Mouse (Mus musculus): ENCODE results near the gene Aldh3b2.
A peak's percentile ranks its signal among the peaks of the same experiment; 100 is the strongest.

Aldh3b2 gene

DNA sequence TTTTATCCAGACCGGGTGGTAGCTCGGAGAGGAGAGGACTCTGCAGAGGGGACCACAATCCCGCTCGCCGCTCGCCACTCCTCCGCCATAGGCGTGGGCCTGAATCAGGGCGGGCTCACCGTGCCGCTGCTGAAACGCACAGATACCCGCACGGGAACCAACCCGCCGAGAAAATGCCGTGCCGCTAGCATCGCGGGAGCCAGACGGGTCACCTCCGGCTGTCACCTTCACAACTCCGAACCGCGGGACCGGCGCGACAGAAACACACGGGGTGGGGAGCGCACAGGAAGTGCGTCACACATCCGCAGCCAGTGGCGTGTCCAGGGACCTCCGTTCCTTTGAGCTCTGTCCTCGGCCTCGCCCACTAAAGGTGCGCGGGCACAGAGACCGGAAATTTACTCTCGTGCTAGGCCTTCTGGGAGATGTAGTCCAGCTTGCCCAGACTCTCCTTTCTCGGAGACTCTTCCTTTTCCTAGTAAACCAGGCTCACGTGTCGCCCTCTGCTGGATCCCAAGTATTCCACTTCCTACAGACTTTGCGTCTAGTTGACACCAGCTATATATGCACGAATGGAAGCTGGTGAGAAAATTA, 40.4 kb downstream of the Aldh3b2 start, which contains the start of gene Ndufv1:
Ndufv1 (minus strand) TSS at position 375 of the 591 bp plus-strand sequence.
- peak; percentile 100 for DNase-seq (ENCODE audit: low read depth, low spot score)

GRCm38 (mm10) chr19:4013066-4013465, 40.9 kb downstream of the Aldh3b2 start:
- no peak for DNase-seq (ENCODE audit: low read depth, low spot score)

DNA sequence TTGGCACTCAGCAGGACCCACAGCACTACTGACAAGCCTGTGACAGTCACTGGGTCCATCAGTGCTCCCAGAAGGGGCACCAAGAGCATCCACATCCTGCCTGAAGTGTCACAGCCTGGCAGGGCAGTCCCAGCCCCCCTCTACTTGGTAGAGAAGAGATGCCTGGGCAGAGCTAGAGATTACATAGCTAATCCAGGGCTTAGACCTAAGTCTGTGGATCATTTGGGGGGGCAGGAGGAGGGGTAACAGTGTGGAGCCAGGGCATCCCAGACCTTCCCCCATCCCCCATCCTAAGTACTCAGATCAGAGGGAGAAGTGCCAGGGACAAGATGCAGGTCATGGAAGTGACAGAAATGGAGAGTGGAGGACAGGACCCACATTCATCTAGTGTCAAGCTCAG, 42.7 kb downstream of the Aldh3b2 start:
- DNase-seq (ENCODE audit: low read depth, low spot score), result no peak

DNA sequence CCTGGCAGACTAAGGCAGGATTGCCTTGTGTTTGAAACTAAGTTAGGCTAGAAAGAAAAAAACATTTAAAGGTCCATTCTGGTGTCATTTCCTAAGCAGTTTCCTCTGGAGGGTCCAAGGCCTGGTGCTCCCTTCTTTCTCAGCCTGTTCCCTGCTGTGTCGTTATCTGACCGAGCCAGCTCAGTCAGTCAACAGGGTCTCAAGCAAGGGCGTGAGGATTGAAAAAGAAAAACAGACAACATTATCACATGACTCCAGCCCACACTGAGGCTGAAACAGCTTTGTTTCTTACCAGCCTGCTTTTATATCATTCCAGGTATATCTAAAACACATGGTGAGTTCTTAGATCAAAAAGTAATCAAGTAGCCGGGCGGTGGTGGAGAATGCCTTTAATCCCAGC, 43.5 kb downstream of the Aldh3b2 start:
- DNase-seq (ENCODE audit: low read depth, low spot score), result peak; percentile 48

DNA sequence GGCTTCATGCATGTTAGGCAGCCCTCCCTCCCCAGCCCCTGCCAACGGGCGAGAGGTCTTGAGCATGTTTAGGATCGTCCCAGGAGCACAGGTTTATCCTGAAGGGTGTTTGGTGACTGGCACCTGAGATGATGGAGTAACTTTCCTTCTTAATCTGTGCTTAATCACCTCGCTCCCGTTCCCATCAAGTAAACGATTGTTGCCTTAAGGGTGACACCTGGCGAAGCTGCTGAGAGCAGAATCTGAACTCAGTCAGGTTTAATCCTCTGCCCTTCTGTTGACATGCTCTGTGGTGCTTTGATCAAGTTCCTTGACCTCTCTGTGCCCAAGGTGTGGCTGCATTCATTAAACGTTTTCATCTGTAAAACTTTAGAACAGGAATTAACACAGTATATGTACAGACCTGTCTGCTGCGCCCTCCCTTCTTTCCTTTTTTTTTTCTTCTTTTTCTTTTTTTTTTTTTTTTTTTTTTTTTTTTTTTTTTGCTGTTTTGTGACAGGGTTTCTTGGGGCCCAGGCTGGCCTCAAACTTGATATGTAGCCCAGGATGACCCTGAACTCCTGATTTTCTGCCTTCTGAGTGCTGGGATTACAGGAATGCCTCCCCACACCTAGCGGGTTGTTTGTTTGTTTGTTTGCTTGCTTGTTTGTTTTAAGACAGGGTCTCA, 45.9 kb downstream of the Aldh3b2 start:
- DNase-seq (ENCODE audit: low read depth, low spot score), result peak; percentile 27

DNA sequence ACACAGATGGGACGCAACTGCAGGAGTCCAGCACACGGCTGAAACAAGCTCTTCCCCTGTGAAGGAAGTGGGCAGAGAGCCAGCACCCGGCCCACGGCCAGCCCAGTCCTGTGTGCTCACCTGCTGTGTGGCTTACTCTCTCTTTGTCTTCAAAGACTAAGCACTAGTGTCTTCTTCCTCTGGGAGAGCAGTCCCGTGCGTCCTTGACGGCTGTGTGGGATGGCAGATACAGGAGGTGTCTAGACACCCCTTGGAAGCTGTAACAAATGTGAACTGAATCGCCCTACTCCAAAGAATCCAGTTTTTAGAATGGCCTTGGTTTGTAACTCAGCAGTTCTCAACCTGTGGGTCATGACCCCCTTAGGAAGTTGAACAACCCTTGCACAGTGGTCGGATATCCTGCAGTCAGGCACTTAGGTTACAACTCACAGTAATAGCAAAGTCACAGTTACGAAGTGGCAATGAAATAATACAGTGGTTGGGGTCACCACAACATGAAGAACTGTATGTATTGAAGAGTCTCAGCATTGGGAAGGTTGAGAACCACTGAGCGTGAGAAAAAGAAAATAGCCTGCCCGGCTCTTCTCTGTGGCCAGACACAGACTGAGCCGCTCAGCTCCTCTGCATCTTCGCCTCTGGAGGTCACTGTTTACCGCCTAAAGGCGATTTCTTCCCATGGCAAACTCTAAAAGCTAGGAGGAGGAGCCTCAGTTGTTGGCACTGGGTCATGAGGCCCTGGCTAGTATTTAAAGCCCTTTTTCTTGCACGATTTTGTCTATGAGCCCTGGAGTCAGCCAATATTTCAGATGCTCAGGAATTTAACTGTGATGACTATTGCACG, 46.8 kb downstream of the Aldh3b2 start:
- DNase-seq (ENCODE audit: low read depth, low spot score), result peak; percentile 91

GRCm38 (mm10) chr19:4023185-4023584, 51.1 kb downstream of the Aldh3b2 start:
- no peak for DNase-seq (ENCODE audit: low read depth, low spot score)

DNA sequence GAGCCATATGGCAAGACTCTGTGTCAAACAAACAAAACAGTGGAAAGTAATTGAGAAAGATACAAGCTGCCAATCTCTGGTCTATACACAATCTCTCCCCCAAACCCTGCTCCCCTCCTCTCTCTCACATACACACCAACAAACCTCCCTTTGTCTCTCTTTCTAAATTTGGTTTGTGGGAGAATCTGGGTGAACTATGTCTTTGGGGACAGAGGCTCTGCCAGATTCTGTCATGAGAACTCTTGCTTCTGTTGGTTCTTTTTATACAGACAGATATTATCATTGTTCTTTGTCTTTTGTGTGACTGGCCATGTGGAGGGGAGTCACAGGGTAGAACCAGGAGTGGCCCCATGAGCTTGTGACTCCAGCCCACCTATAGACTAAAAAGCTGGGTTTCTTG, 55.4 kb downstream of the Aldh3b2 start:
- DNase-seq (ENCODE audit: low read depth, low spot score), result no peak
